Mouse (Mus musculus) kidney, postnatal 4 days (tissue): ENCODE data around the gene Fads6.

Source experiments
- DNase-seq, 2 experiments: peaks; one replicate each; pipeline ENCODE4 v3.0.0; 2021; ENCODE audit warnings: mixed read lengths in 2 of 2

The Fads6 gene

GRCm38 (mm10) chr11:115297214-115297826 lies at the start of gene Fads6:
Fads6 (minus strand) TSS chr11:115297663.
- DNase-seq, result peak; percentile 65 to 77

DNA sequence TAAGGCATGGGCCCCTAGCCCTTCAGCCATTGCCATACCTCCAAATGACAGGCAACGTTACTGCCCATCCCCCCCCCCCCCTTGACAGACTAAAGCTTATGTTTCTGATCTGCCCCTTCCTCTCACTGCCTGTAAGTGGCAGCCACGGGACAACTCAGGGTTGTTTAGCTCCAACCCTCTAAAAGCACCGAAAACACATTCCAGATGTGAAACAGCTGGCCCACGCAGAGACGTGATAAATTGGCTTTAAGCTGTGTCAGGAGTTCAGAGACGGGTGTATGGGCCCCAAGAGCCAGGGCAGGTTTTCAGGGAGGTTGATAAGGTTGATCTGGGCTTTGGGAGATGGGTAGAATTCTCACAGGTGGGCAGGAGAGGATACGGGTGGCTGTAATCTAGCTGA lies 48.1 kb upstream of the Fads6 start:
- no peak for DNase-seq

DNA sequence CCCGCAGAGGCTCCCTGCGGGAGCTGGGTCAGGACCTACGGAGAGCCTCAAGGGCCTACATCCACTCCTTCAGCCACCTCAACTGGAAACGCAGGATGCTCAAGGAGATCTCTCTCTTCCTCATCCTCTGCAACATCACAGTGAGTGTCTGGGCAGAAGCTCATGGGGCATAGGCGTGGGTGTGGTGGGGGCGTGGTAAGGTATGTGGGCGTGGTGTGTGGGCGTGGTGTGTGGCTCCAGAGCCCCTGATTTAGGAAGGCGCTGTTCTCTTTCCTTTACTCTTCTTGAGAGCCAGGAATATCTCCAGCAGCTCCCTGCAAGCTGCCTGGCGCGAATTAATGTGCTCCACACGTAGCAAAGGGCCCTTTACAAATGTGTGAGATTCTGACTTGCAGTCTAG lies 47.5 kb upstream of the Fads6 start:
- DNase-seq, result peak; percentile 34 to 38

DNA sequence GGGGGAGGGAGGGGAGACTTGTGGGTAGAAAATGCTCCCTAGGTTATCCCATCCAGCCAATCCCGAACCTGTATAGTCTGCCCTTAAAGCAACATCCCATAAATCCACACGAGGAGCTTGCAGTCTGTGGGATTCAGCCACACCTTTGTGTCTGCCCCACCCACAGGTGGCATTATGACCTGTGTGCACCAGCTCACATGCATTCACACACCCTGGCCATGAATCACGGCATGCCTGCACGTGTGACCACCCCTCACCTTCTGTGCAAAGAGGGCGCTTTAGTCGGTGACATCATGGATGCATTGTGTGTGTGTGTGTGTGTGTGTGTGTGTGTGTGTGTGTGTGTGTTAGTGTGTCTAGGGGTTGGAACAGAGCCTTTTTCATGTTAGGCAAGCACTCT lies 44.4 kb upstream of the Fads6 start:
- no peak for DNase-seq

GRCm38 (mm10) chr11:115341246-115341645 lies 43.8 kb upstream of the Fads6 start:
- DNase-seq, result no peak

DNA sequence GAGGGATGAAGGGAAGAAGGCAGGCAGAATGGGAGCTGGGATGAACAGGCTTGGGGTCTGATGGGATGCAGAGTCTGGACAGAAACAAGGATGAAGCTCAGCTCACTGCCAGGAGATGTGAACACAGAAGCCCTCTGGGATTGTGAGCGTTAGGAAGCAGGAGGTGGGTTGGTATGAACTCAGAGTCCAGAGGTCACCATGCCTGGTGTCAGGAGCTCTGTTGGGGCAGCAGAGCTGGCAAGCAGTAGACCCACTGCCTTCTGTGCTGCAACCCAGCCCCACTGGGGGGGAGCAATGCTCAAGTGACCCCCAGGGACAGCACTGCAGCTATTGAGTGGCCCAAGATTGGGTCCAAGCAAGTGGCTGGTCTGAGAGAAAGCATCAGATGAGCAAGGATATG lies 40.4 kb upstream of the Fads6 start:
- no peak for DNase-seq

DNA sequence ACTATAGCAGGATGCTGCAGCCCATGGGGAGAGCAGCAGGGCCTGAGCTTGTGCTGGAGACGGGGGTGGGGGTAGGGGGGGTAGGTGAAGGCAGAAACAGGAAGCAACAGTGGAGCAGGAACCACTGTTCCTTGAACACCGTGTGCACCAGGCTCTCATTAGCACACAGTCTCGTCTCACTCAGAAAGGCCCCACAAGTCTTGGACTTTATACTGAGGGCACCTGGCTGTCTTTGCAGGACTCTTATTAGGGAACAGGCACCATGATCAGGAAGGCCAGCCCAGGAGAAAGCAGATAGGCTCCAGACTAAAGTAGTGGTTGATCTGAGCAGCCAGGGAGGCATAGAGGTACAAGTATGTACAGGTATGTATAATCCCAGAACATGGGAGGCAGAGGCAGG lies 39.9 kb upstream of the Fads6 start:
- no peak for DNase-seq

DNA sequence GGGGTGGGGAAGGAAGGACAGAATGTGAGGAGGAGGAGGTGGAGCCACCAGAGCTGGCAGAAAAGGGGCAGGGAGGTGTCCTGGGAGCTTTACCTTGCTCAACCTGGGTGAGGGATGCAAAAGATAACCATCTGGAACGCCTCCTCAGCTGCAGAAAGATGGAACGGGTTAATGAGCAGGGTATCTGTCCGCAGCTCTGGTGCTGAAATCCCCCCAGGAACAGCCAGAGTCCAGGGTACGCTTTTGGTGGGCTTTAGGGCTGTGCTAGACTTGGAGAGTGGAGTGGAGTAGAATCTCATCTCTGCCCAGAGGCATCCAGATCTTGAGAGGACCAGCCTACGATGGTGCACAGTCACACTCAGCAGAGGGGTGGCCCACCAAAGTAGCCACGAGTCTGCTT lies 38.7 kb upstream of the Fads6 start:
- DNase-seq, result peak; percentile 62 to 66

DNA sequence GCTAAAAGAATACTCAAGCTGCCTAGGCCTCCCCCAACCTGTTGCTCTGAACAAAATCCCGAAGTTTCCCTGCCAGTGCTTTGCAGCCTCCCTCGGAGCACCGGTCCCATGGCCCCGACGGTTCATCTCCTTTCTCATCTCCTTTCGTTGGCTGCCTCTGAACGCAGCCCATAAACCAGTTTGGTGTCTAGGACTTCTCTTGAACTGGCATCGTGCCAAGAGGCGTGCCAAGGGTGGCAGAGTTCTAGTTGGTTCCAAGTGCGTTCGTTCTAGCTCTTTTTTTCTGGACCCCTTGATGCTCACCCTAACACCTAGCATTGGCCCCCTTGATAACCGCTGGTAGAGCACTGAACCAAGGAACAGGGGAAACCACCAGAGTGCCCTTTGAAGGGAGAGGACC lies 37.8 kb upstream of the Fads6 start:
- DNase-seq, result no peak

- no peak for DNase-seq
Measured at GRCm38 (mm10) chr11:115334531-115334930, 37.1 kb upstream of the Fads6 start, which contains the start of gene Otop3. Otop3 (plus strand) TSS chr11:115334731.

DNA sequence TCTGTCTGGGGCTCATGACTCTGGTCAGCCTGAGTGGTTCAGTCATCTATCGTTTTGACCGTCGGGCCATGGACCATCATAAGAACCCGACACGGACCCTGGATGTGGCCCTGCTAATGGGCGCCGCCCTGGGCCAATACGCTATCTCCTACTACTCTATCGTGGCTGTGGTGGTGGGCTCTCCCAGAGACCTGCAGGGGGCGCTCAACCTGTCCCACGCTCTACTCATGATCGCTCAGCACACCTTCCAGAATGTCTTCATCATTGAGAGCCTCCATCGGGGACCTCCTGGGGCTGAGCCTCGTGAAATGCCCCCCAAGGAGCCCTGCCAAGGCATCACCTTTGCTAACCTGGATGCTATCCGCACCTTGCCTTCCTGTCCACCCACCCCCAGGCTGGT lies 31.9 kb upstream of the Fads6 start:
- no peak for DNase-seq

- no peak for DNase-seq
Measured at GRCm38 (mm10) chr11:115326730-115327129, 29.3 kb upstream of the Fads6 start.

- no peak for DNase-seq
Measured at GRCm38 (mm10) chr11:115323354-115323753, 25.9 kb upstream of the Fads6 start.

GRCm38 (mm10) chr11:115321906-115322693 lies 24.6 kb upstream of the Fads6 start, which contains the start of gene Ush1g:
Ush1g (minus strand) TSS chr11:115322041.
- DNase-seq, result peak; percentile 74 to 76

GRCm38 (mm10) chr11:115319704-115320383 lies 22.4 kb upstream of the Fads6 start:
- no peak for DNase-seq

DNA sequence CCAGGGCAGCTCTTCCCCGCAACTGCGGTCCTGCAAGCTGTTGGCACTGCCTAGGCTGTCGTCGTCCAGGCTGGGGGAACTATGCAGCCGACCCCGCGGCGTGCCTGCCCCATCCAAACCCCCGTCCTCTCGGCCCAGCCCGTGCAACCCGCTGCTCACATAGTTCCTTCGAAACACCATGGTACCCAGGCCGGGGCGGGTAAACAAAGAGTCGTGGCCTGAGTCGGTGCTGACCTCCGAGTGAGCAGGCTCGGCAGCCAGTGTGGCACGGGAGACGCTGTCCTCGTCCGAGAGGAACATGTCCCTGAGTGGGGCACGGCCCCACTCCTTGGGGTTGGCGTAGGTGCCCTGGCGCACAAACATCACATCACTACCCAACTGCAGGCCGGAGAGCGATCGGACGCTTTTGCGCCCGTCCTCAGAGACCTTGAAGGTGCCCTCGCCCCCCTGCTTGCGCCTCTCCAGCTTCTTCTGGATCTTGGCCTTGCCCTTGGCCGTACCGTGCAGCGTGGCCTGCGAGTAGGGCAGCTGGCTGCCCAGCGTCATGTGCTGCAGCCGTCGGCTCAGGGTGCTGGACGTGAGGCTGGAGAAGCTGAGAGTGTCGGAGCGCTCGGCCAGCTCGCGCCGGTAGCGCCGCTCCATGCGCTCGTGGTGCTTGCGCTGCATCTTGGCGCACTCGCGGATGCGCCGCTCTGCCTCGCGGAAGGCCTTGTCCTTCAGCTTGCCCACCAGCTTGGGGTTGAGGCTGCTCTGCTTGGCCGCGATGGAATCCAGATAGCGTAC lies 21.0 kb upstream of the Fads6 start:
- peak in 1 of 2 experiments; percentile 27 for DNase-seq

DNA sequence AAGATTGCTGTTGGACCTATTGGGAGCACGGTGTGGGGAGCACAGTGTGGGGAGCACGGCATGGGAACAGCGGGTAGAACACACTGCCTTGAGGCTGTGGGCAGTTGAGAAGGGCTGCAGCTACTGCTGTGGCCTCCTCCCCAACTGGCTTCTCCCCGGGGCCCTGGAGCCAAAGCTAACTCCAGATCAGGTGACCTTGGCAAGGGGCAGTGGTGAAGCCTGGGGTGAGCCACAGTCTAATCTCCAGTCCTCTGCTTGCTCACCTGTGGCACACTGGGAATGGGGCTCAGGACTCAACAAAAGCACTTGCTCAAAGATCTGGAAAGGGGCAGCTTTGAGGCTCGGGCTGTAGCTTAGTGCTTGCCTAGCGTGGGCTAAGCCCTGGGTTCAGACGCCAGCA lies 19.7 kb upstream of the Fads6 start:
- DNase-seq, result no peak

DNA sequence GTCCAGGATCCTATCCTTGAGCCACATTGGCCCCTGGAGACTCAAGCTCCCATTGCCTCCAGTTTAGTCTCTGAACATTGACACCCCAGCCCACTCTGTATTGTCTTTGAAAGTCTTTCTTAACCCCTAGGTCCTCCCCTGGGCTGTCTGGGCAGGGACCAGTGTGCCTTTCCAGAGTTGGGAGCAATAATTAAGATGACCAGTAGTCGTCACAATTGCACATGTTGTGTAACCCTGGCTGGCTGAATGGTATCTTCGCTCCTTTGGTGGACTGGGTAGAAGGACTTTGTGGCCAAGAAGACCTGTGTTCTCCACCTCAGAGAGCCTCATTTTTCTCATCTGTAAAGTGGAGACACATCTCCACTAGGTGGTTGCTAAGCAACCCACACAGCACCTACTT lies 16.8 kb upstream of the Fads6 start:
- DNase-seq, result no peak

DNA sequence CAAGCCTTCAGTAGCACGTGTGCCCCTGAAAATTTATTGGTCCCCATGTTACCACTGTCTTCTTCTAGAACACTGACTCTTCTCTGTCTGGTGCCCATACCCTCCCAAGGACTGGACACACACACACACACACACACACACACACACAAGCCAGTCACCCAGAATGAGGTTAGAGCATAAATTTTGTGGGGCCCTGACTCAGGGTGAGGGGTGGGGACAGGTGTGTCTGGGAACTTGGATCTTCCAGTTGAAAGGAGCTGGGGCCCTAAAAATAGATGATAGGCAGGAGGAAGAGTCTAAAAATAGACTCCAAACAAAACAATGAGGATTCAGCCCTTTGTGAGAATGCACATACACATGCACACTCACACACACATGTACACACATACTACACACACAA lies 11.3 kb upstream of the Fads6 start:
- no peak for DNase-seq

- DNase-seq, result peak in 1 of 2 experiments; percentile 25
Measured at GRCm38 (mm10) chr11:115306863-115307262, 9.4 kb upstream of the Fads6 start, which contains the start of gene Otop2. Otop2 (plus strand) TSS chr11:115307163.

DNA sequence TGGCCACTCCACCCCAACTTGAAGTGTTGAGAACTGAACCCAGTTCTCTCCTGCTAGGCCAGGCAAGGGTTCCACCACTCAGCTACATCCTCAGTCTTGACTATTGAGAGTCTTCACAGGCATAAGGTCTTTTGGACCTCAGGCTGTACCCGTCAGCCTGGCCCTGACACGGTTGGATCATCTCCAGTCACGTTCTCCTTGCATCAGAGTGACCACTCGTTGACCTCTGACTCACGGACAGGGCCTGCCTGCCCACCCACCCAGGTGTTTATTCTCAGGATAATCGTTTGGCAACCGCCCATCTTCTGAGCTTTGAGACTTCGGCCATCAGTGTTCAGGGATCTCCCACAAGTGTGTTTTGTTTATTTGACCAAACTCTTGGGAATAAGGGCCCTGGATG lies 5.7 kb upstream of the Fads6 start:
- DNase-seq, result peak in 1 of 2 experiments; percentile 15

- DNase-seq, result no peak
Measured at GRCm38 (mm10) chr11:115301351-115301750, 3.9 kb upstream of the Fads6 start.

DNA sequence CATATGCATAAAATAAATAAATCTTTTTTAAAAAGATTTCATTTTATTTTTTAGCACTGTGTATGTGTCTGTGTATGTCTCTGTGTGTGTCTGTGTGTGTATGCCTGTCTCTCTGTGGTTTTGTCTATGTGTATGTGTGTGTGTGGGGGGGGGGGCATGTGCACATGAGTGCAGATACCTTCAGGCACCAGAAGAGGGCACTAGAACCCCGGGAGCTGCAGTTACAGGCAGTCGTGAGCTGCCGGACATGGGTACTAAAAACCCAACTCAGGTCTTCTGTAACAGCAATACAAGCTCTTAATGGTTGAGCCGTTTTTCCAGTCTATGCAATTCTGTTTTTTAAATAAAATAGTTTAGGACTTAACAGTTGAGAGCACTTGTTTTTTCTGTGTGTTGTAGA lies 3.3 kb upstream of the Fads6 start:
- no peak for DNase-seq
